Mouse (Mus musculus): ENCODE data around the gene Mthfd1. TPM values are rescaled to one million over a fixed set of nuclear protein-coding genes. Genes with fewer than 3 reads are reported as not detected.

Gene Mthfd1
- total RNA-seq, 2 experiments from 2014 or later = 25.6 to 27.9 TPM

- DNase-seq = no peak
These were observed 7.8 kb downstream of the Mthfd1 start for GRCm38 (mm10) chr12:76262918-76263317.

GRCm38 (mm10) chr12:76263876-76264275, 8.8 kb downstream of the Mthfd1 start:
- no peak for DNase-seq

GRCm38 (mm10) chr12:76264325-76264965, 9.3 kb downstream of the Mthfd1 start:
- peak; percentile 23 to 52 for DNase-seq

DNA sequence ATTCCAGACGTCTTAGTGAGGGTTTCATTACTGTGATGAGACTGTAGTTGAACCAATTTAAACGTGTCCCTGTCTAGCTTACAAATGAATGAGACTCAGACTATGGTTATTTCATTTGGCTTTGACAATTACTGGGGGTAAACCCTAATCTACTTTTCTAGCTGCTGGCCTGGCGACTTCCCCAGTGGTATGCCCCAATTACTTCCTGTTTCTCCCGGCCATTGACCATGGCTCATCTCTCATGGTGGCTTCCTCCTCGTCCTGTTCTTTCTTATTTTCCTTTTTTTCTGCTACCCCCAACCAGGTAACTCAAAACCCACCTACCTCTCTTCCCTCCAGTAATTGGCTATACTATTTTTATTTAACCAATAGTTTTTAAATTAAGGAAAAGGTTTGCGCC, 9.9 kb downstream of the Mthfd1 start:
- no peak for DNase-seq

GRCm38 (mm10) chr12:76266875-76267274, 11.8 kb downstream of the Mthfd1 start:
- DNase-seq = peak; percentile 28 to 45

DNA sequence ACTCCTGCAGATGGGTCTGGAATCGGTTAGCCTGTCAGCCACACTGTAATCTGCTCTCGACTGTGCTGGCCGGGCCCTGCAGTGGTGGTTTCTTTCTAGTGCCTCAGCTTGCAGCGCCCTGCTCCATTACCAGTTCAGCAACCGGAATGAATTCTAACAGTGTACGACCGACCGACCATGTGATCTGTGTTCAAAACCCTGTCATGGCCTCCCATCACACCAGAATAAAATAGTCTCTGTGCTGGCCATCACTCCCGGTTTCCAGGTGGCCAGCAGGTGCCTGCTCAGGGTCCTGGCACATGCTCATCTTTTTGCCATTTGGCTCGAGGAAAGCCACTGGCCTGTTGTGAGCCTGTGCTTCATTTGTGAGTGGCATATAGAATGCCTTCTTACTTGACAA, 13.6 kb downstream of the Mthfd1 start:
- DNase-seq = no peak

DNA sequence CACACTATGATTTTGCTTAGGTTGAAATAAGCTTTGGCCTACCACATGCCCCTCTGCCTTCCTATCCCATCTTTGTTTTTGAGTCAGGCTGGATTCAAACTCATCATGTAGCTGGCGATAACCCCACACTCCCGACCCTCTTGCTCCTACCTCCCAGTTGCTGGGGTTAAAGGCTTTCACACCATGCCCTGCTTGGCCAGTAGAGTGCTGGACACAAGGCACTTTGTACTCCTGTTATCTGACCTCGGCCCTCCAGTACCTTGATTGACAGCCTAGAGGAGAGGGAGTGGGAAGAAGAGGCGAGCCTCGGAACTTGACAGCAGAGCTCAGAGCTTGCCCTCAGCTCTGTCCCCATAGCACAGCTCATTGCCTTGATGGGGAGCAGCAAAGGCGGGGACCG, 14.1 kb downstream of the Mthfd1 start:
- DNase-seq = no peak

DNA sequence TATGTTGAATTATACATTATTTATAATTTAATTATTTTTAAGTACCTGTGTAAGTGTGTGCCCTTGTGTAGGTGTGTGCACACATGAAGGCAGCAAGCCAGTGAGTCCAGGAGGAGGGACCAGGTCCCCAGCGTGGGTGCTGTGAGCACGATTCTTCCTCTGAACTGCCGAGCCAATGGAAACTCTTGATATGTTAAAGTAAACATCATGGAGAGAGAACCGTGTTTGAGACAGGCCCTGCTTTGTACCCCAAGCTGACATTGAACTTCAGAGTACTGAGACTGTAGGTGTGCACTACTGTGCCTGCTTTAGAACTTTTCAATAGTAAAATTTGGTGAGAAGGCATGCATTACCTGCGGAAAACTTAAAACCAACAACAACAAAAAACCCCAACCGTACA, 16.4 kb downstream of the Mthfd1 start:
- no peak for DNase-seq

GRCm38 (mm10) chr12:76272610-76273524, 17.8 kb downstream of the Mthfd1 start:
- DNase-seq = no peak

DNA sequence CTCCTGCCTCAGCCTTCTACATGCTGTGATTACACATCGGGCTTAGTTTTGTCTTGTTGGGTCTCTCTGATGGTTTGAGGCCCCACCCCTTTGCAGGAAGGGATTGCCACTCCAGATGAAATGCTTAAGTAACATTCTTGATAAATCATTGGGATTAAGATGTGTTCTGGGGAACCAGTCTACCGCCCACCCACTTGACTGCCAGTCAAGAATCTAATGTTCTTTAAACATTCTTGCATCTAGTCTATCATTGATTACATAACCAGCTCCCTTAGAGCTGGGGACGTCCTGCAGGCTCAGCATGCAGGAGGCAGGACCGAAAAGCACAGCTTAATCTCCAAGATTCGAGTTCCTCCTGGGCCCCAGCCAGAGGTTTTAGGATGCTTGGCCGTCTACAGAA, 23.1 kb downstream of the Mthfd1 start:
- DNase-seq = no peak

- DNase-seq = no peak
These were observed 25.5 kb downstream of the Mthfd1 start for GRCm38 (mm10) chr12:76280556-76280955.

- no peak for DNase-seq
These were observed 26.1 kb downstream of the Mthfd1 start for GRCm38 (mm10) chr12:76281111-76281660.

- DNase-seq = no peak
These were observed 27.0 kb downstream of the Mthfd1 start for GRCm38 (mm10) chr12:76282132-76282531.

GRCm38 (mm10) chr12:76282532-76283173, 27.6 kb downstream of the Mthfd1 start:
- no peak for DNase-seq

DNA sequence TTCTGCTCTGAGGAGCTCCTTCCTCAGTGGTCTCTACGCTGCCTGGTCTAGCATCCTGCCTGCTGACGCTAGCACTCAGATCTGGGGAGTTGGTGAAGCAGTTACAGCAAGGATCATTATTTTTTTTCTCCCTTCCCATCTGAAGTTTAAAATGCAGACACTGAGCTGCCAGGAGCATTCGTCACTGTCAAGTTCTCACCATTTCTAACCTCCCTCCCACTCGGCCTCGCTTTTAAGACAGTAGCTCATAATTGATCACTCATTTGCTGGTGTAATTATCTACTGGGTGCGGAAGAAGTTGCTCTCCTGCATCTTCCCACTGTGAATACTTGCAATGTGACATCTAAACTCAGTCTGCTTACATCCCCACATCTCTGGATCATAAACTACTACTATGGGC, 30.3 kb downstream of the Mthfd1 start:
- no peak for DNase-seq

GRCm38 (mm10) chr12:76287986-76288385, 32.9 kb downstream of the Mthfd1 start:
- no peak for DNase-seq

DNA sequence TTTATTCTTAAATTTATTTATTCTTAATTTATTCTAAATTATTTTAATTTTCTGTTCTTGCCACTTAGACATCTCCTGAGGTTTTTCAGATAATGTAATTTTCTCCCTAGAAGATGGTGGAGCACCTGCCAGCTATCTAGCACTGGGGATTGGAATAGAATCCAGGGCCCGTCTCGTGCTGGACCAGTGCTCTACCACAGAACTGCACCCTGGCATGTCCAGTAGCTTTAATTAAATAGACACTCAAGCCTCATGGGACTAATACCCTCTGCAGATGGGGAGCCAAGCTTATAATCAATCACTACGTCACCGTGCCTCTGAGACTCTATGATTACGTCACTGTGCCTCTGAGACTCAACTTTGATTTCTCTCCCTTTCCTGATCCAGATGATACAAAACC, 33.4 kb downstream of the Mthfd1 start:
- DNase-seq = no peak

DNA sequence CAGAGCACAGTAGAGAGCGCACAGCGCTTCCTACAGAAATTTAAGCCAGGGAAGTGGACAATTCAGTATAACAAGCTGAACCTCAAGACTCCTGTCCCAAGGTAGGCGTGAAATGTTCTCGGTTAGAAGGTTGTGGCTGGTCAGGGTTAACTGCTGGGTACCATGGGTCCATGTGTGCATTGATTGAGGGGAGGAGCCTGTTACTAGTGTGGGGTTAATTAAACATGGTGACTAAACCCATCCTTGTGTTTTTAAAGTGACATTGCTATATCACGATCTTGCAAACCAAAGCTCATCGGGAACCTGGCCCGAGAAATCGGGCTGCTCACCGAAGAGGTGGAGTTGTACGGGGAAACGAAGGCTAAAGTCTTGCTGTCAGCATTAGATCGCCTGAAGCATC, 34.3 kb downstream of the Mthfd1 start:
- DNase-seq = no peak

GRCm38 (mm10) chr12:76290271-76290670, 35.2 kb downstream of the Mthfd1 start:
- DNase-seq = no peak

DNA sequence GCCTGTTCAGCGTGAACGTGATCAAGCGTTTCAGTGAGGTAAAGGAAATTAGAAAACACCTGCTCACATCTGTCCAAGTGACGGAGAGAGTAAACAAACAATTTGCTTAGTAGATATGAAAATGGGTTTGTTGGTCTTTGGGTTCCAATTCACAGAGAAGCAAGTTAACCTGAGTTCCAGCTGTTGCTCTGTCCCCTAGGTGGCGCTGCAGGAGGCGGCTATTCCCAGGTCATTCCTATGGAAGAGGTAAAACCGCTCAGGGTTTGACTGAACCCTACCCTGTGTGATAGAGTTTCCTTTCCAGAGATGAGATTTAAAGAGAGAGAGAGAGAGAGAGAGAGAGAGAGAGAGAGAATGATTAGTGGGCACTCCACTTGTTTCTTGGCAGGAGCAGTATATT, 38.1 kb downstream of the Mthfd1 start:
- peak; percentile 51 to 84 for DNase-seq

- DNase-seq = no peak
These were observed 42.7 kb downstream of the Mthfd1 start for GRCm38 (mm10) chr12:76297830-76298229.

DNA sequence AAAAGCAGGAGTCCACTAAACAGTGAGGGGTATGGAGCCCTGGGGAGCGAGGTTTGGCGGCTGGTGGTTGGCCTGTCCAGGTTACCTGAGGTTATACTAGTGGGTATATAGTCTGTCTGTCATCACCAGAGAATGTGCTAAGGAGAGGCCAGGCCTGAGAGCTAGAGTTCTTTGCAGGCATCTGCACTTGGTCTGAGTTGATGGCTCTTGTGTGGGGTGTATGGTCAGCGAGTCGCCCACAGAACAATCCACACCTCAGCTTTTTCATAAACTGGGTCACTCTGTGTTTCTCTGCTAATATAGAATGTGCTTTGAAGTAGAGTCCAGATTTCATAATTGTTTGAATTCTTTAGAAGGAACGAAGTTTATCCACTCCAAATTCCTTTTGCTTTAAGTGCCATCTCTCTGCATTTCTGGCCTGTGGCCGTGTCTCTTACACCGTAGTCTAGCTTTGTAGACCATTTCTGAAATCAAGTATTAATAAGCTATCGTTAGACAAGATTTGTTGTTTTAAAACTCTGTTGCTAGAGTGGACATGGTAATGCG, 44.3 kb downstream of the Mthfd1 start:
- no peak for DNase-seq

DNA sequence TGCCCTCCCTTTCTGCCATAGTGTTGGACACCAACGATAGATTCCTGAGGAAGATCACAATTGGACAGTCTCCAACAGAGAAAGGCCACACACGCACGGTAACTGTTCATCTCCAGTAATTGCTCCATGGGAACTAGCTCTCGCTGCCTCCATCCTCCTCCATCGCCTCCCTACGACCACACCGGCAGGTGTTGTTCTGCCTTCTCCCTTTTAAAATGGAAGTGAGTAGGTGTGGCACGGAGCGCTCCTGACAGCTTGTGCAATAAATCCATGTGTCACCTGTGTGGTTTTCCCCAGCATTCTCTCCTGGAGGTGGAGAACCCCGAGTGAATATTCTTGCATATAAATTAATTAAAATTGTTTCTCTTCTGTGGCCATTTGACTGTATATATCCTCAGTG, 45.3 kb downstream of the Mthfd1 start:
- no peak for DNase-seq
